Mouse (Mus musculus): ENCODE results near the gene Gkn2.

DNA sequence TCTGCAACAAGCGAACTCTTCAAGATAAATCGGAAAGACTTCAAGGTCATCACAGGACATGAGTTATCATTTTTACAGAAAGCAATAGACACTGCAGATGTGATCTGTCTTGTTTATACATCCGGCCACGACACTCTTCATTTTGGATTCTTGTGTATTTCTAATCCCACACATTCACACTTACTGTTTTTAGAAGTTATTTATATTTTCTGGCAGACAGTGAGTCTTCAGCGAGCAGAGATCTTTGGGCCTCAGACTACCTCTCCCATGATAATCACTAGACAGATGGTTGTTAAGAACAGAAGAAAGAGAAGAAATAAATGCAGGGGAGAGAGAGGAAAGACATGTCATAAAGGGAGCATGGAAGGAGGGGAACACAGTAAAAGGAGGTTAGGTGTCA is 3.9 kb upstream of the Gkn2 start:
- TF ChIP-seq CTCF (IDR thresholded peaks at IDR 0.05; ENCODE audit: low read depth, low read length): no peak
- TF ChIP-seq TAL1 (conservative IDR thresholded peaks at IDR 0.05; ENCODE audit: low read depth, low read length): no peak
- no peak for TF ChIP-seq GATA2 (IDR thresholded peaks at IDR 0.05; ENCODE audit: borderline replicate concordance, low read depth, low read length)
- TF ChIP-seq GATA1 (IDR thresholded peaks at IDR 0.05; ENCODE audit: borderline replicate concordance, low read length): no peak
- TF ChIP-seq POLR2AphosphoS5 (IDR thresholded peaks at IDR 0.05; ENCODE audit: insufficient replicate concordance, low read depth, low read length): no peak
